Mouse (Mus musculus) kidney, adult 9 months (tissue): ENCODE data around the gene Stat6.
A peak's percentile ranks its signal among the peaks of the same experiment; 100 is the strongest.

Experiments used
- DNase-seq: peaks from one replicate; pipeline ENCODE4 v3.0.0; 2022

Stat6 gene

GRCm38 (mm10) chr10:127642772-127643552 is at the start of gene Stat6:
Gene Stat6 (plus strand): TSS chr10:127642986.
- DNase-seq, result peak; percentile 86

GRCm38 (mm10) chr10:127594405-127594804 is 48.4 kb upstream of the Stat6 start:
- no peak for DNase-seq

GRCm38 (mm10) chr10:127594930-127595715 is 47.7 kb upstream of the Stat6 start:
- no peak for DNase-seq

GRCm38 (mm10) chr10:127596321-127596941 is 46.4 kb upstream of the Stat6 start:
- no peak for DNase-seq

GRCm38 (mm10) chr10:127597311-127597901 is 45.4 kb upstream of the Stat6 start:
- DNase-seq, result no peak

- no peak for DNase-seq
These were observed 44.2 kb upstream of the Stat6 start for GRCm38 (mm10) chr10:127598607-127599006.

- no peak for DNase-seq
These were observed 43.5 kb upstream of the Stat6 start for GRCm38 (mm10) chr10:127599252-127599651.

GRCm38 (mm10) chr10:127599779-127600541 is 42.8 kb upstream of the Stat6 start:
- peak; percentile 41 for DNase-seq

GRCm38 (mm10) chr10:127602194-127602593 is 40.6 kb upstream of the Stat6 start:
- no peak for DNase-seq

- no peak for DNase-seq
These were observed 39.1 kb upstream of the Stat6 start for GRCm38 (mm10) chr10:127603437-127604371.

- DNase-seq, result peak; percentile 71
These were observed 38.1 kb upstream of the Stat6 start for GRCm38 (mm10) chr10:127604465-127605250.

GRCm38 (mm10) chr10:127605251-127605547 is 37.6 kb upstream of the Stat6 start:
- no peak for DNase-seq

- no peak for DNase-seq
These were observed 37.0 kb upstream of the Stat6 start for GRCm38 (mm10) chr10:127605756-127606155.

- DNase-seq, result no peak
These were observed 35.7 kb upstream of the Stat6 start for GRCm38 (mm10) chr10:127607059-127607458.

- no peak for DNase-seq
These were observed 33.2 kb upstream of the Stat6 start for GRCm38 (mm10) chr10:127609415-127610065.

- DNase-seq, result no peak
These were observed 32.7 kb upstream of the Stat6 start for GRCm38 (mm10) chr10:127610066-127610415.

GRCm38 (mm10) chr10:127612079-127612775 is 30.6 kb upstream of the Stat6 start:
- no peak for DNase-seq

- no peak for DNase-seq
These were observed 28.4 kb upstream of the Stat6 start for GRCm38 (mm10) chr10:127614236-127615033.

- DNase-seq, result no peak
These were observed 27.8 kb upstream of the Stat6 start for GRCm38 (mm10) chr10:127615034-127615374.
